Mouse (Mus musculus) bone marrow, adult 2 months (tissue): ENCODE results near the gene Khk. TPM values are rescaled to one million over a fixed set of nuclear protein-coding genes. Genes with fewer than 3 reads are reported as not detected.
A peak's percentile ranks its signal among the peaks of the same experiment; 100 is the strongest.

Source experiments
- H3K27ac ChIP-seq: fragments of 200-500 bp; 2 replicates; pipeline ENCODE4 v1.5.1; 2012; ENCODE audit warnings: low read depth, mild to moderate bottlenecking, control low read depth, inconsistent platforms, low read length; ENCODE audit not compliant: control insufficient read depth, poor library complexity, insufficient read depth
- H3K4me1 ChIP-seq: fragments of 200-500 bp; 2 replicates; pipeline ENCODE4 v1.6.1; 2011; ENCODE audit warnings: low read length; ENCODE audit not compliant: control insufficient read depth, insufficient read depth
- H3K4me3 ChIP-seq: fragments of 200-500 bp; replicated peaks from 2 replicates; pipeline ENCODE3; 2011; ENCODE audit warnings: mild to moderate bottlenecking, low read depth, low read length, control low read depth; ENCODE audit not compliant: control insufficient read depth
- CTCF ChIP-seq: fragments of 200-500 bp; IDR thresholded peaks from 2 replicates; pipeline ENCODE4 v1.5.1; 2011; ENCODE audit warnings: low read length, control low read depth; ENCODE audit not compliant: control insufficient read depth, insufficient read depth
- POLR2A ChIP-seq: fragments of 200-500 bp; IDR thresholded peaks from 2 replicates; pipeline ENCODE4 v1.6.1; 2011; ENCODE audit warnings: low read depth, mild to moderate bottlenecking, control low read depth, low read length, borderline replicate concordance; ENCODE audit not compliant: control insufficient read depth
- WGBS: fragments of 180-500 bp; shearing (Covaris S2); methylation state at CpG from one replicate; pipeline ENCODE4 v1.1.7; 2018; 5-methylcytosine and 5-hydroxymethylcytosine counted together
- polyA plus RNA-seq: library from polyadenylated mRNA; stranded (reverse); fragments of >200 nt; gene quantifications from 2 replicates; pipeline ENCODE4 v1.2.4, GENCODE M21; 2011; ENCODE audit warnings: low replicate concordance; ENCODE audit not compliant: missing spikeins, insufficient read depth, insufficient read length

The Khk gene
- polyA plus RNA-seq, 1 experiment, result 45.4 TPM

GRCm38 (mm10) chr5:30950451-30950850 is 29.2 kb downstream of the Khk start:
- H3K27ac ChIP-seq, result no peak overlapping the region
- 57% methylated on average over 4 of the region's 4 CpGs for WGBS
- TF ChIP-seq POLR2A (no peak), CTCF (no peak)
- H3K4me3 ChIP-seq, result peak overlapping the region; percentile 9
- H3K4me1 ChIP-seq, result peaks cover 2% of the 10 kb centered on the region

GRCm38 (mm10) chr5:30950922-30951321 is 29.7 kb downstream of the Khk start:
- H3K27ac ChIP-seq, result no peak overlapping the region
- no peak overlapping the region for H3K4me3 ChIP-seq
- 89% methylated on average over 2 of the region's 2 CpGs for WGBS
- TF ChIP-seq POLR2A (no peak), CTCF (no peak)
- H3K4me1 ChIP-seq, result peaks cover 2% of the 10 kb centered on the region

GRCm38 (mm10) chr5:30951706-30952105 is 30.5 kb downstream of the Khk start:
- no peak overlapping the region for H3K27ac ChIP-seq
- H3K4me3 ChIP-seq, result no peak overlapping the region
- WGBS, result 75% methylated on average over 6 of the region's 6 CpGs
- TF ChIP-seq POLR2A, result no peak
- TF ChIP-seq CTCF, result no peak
- peaks cover 2% of the 10 kb centered on the region for H3K4me1 ChIP-seq

DNA sequence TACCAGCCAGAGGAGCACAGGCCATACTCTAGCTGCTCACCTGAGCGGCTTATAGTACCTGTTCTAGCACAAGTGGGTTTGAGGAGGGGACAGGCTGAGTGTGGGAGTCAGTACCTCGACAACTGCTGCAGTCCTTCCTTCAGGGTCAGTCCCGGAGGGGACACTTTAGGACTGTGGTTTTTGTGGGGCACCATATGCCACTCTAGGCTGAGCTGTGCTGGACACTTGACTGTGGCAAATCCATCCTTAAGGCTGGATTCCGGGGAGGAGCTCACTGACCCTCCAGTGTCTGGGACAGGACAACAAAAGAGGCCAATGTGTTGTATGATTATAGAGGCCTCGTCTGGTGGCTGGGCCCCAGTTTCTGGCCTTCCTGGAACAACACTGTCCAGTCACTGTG is 31.3 kb downstream of the Khk start:
- Histone ChIP-seq H3K4me1 (peaks cover 2% of the 10 kb centered on the region), H3K27ac (no peak overlapping the region), H3K4me3 (no peak overlapping the region)
- 74% methylated on average over 5 of the region's 5 CpGs for WGBS
- TF ChIP-seq POLR2A (no peak), CTCF (no peak)

GRCm38 (mm10) chr5:30954065-30954464 is 32.8 kb downstream of the Khk start:
- no peak for TF ChIP-seq CTCF
- no peak for TF ChIP-seq POLR2A
- Histone ChIP-seq H3K27ac (no peak overlapping the region), H3K4me3 (no peak overlapping the region), H3K4me1 (peaks cover 6% of the 10 kb centered on the region)
- 94% methylated on average over 6 of the region's 6 CpGs for WGBS

GRCm38 (mm10) chr5:30954556-30954955 is 33.3 kb downstream of the Khk start:
- Histone ChIP-seq H3K4me1 (peaks cover 5% of the 10 kb centered on the region), H3K27ac (no peak overlapping the region), H3K4me3 (no peak overlapping the region)
- TF ChIP-seq POLR2A, result no peak
- no peak for TF ChIP-seq CTCF
- WGBS, result 90% methylated on average over 9 of the region's 9 CpGs

DNA sequence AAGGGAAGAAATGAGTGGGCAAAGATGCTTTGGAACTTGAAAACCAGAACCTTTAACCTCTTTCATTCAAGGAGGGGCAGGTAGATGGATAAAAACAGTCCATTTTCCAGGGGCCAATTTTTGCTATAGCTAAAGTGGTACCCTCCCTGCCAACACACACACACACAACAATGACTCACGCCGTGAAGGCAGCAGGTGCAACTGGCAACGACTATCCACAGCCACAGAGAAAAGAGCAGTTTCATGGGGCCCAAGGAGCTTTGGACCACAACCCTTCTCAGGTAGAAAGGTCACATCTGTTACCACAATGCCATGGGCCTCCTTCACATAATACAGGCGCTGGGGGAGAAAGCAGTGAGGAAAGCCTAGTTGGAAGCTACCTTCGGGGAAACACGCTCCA is 34.5 kb downstream of the Khk start:
- WGBS, result 89% methylated on average over 6 of the region's 6 CpGs
- Histone ChIP-seq H3K27ac (no peak overlapping the region), H3K4me1 (peaks cover 3% of the 10 kb centered on the region), H3K4me3 (no peak overlapping the region)
- TF ChIP-seq POLR2A, result no peak
- TF ChIP-seq CTCF, result no peak

DNA sequence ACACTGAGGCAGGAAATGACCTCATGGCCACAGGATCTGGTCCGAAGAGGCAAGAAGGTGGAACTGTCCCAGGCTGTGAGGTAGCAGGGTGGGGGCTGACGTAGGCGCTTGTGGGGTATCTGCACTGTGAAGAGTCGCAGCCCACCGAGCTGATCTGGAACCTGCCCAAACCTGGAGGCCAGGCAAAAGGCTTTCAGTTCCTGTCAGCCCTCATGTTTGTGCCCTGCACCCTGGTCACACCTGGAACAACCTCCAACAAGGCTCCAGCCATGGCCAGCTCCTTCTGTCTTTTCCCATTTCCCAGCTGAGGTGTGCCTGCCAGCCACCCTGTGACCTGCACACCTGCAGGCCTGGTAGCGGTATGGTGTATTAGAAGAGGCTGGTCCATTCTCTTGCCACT is 36.7 kb downstream of the Khk start:
- 79% methylated on average over 6 of the region's 6 CpGs for WGBS
- no peak overlapping the region for H3K4me3 ChIP-seq
- no peak overlapping the region for H3K27ac ChIP-seq
- peaks cover 4% of the 10 kb centered on the region for H3K4me1 ChIP-seq
- TF ChIP-seq POLR2A (no peak), CTCF (no peak)

GRCm38 (mm10) chr5:30959198-30959854 is 38.1 kb downstream of the Khk start:
- peaks cover 4% of the 10 kb centered on the region for H3K4me1 ChIP-seq
- H3K4me3 ChIP-seq, result peak overlapping the region; percentile 90
- WGBS, result 27% methylated on average over 19 of the region's 19 CpGs
- no peak for TF ChIP-seq CTCF
- no peak for TF ChIP-seq POLR2A
- H3K27ac ChIP-seq, result peak overlapping the region; percentile 77
